Mouse (Mus musculus) ES-E14 (cell line): ENCODE measurements around the gene Gm30083. TPM values are rescaled to one million over a fixed set of nuclear protein-coding genes. Genes with fewer than 3 reads are reported as not detected.

Experiments used
- DNase-seq: peaks from one replicate; pipeline ENCODE4 v3.0.0-alpha.2; 2013; ENCODE audit warnings: low read depth, low spot score
- H3K27ac ChIP-seq: 2 replicates; pipeline ENCODE4 v1.5.1; 2012; ENCODE audit warnings: low read depth, mild to moderate bottlenecking, low read length, moderate library complexity, mixed read lengths; ENCODE audit not compliant: poor library complexity, insufficient read depth, severe bottlenecking
- H3K36me3 ChIP-seq: 2 replicates; pipeline ENCODE4 v1.6.1; 2012; ENCODE audit warnings: mild to moderate bottlenecking, low read length, moderate library complexity, mixed read lengths; ENCODE audit not compliant: control insufficient read depth, poor library complexity, insufficient read depth, severe bottlenecking
- H3K4me1 ChIP-seq, 2 experiments: fragments of 150-350 bp in 1 of 2; sonication (generic) in 1 of 2; 2 replicates each; pipeline ENCODE4 v1.6.1; 2012; ENCODE audit warnings: low read length in 2 of 2, mild to moderate bottlenecking in 1 of 2, mixed read lengths in 1 of 2; ENCODE audit not compliant: control insufficient read depth in 2 of 2, insufficient read depth in 2 of 2, poor library complexity in 1 of 2
- H3K4me3 ChIP-seq, 2 experiments: fragments of 150-350 bp in 1 of 2; sonication (generic) in 1 of 2; 2 replicates each; pipeline ENCODE4 v1.5.1; 2012; ENCODE audit warnings: low read length in 2 of 2, low read depth in 1 of 2, mild to moderate bottlenecking in 1 of 2, mixed read lengths in 1 of 2; ENCODE audit not compliant: insufficient read depth in 1 of 2, poor library complexity in 1 of 2, severe bottlenecking in 1 of 2
- H3K9ac ChIP-seq: 2 replicates; pipeline ENCODE4 v1.6.1; 2012; ENCODE audit warnings: low read depth, mild to moderate bottlenecking, low read length, mixed read lengths; ENCODE audit not compliant: poor library complexity, insufficient read depth, severe bottlenecking
- H3K9me3 ChIP-seq: fragments of 150-350 bp; sonication (generic); 2 replicates; pipeline ENCODE4 v1.6.1; 2012; ENCODE audit warnings: low read depth, mild to moderate bottlenecking, low read length; ENCODE audit not compliant: control insufficient read depth, insufficient read depth
- CHD2 ChIP-seq: IDR thresholded peaks from 2 replicates; pipeline ENCODE4 v1.6.1; 2014; ENCODE audit warnings: mild to moderate bottlenecking, low read depth, low read length, inconsistent platforms
- HCFC1 ChIP-seq: IDR thresholded peaks from 2 replicates; pipeline ENCODE4 v1.6.1; 2012; ENCODE audit warnings: low read length, inconsistent platforms, borderline replicate concordance; ENCODE audit not compliant: insufficient read depth
- MAFK ChIP-seq: IDR thresholded peaks from 2 replicates; pipeline ENCODE4 v1.6.1; 2014; ENCODE audit warnings: mild to moderate bottlenecking, low read depth, low read length, inconsistent platforms; ENCODE audit not compliant: insufficient read depth
- ZC3H11A ChIP-seq: IDR thresholded peaks from 2 replicates; pipeline ENCODE4 v1.6.1; 2012; ENCODE audit warnings: low read depth, mild to moderate bottlenecking, inconsistent platforms, low read length, borderline replicate concordance
- ZNF384 ChIP-seq: IDR thresholded peaks from 2 replicates; pipeline ENCODE4 v1.6.1; 2012; ENCODE audit warnings: low read depth, low read length, inconsistent platforms
- in situ Hi-C, 2 experiments: fragments of 600-800 bp; cut with MboI; formaldehyde crosslinking; loops; one replicate each; pipeline ENCODE4 v1.15.1; 2025; ENCODE audit warnings: low sequenced_read_pairs in 2 of 2, inconsistent platforms in 1 of 2; ENCODE audit not compliant: unreplicated experiment in 2 of 2
- total RNA-seq: library from RNA; depleted of rRNA; stranded (reverse); fragments of 300-350 nt; gene quantifications from 2 replicates; pipeline ENCODE4 v1.2.3, GENCODE M21; 2012

Gene Gm30083
- total RNA-seq, 1 experiment, result not detected

- DNase-seq, result no peak
- Histone ChIP-seq H3K4me1 (no peaks in the 10 kb centered on the region), H3K4me3 (no peak within 1 kb of the TSS), H3K9ac (no peak within 1 kb of the TSS), H3K27ac (no peak within 1 kb of the TSS), H3K36me3 (no peaks in the 10 kb centered on the region), H3K9me3 (no peaks in the 10 kb centered on the region)
- in situ Hi-C loops, result no loop called here
- TF ChIP-seq CHD2, result no peak
- no peak for TF ChIP-seq ZNF384
- no peak for TF ChIP-seq ZC3H11A
- TF ChIP-seq MAFK, result no peak
- no peak for TF ChIP-seq HCFC1
Observed at GRCm38 (mm10) chr14:34016381-34016780, 1.4 kb upstream of the Gm30083 start, which contains the start of gene Gm5460. Gene Gm5460, plus strand, starts transcription at chr14:34016758.

GRCm38 (mm10) chr14:34002358-34002757, 12.6 kb downstream of the Gm30083 start:
- Histone ChIP-seq H3K9ac (no peak overlapping the region), H3K27ac (no peak overlapping the region), H3K9me3 (no peaks in the 10 kb centered on the region), H3K4me1 (no peaks in the 10 kb centered on the region), H3K4me3 (no peak overlapping the region), H3K36me3 (no peaks in the 10 kb centered on the region)
- in situ Hi-C loops, result no loop called here
- no peak for DNase-seq
- no peak for TF ChIP-seq CHD2
- TF ChIP-seq MAFK, result no peak
- no peak for TF ChIP-seq ZC3H11A
- no peak for TF ChIP-seq HCFC1
- no peak for TF ChIP-seq ZNF384

- DNase-seq, result no peak
- in situ Hi-C loops, result no loop called here
- no peak overlapping the region for H3K9ac ChIP-seq
- H3K4me3 ChIP-seq, result no peak overlapping the region
- H3K9me3 ChIP-seq, result no peaks in the 10 kb centered on the region
- no peaks in the 10 kb centered on the region for H3K36me3 ChIP-seq
- no peaks in the 10 kb centered on the region for H3K4me1 ChIP-seq
- no peak overlapping the region for H3K27ac ChIP-seq
- no peak for TF ChIP-seq MAFK
- TF ChIP-seq ZNF384, result no peak
- no peak for TF ChIP-seq CHD2
- TF ChIP-seq HCFC1, result no peak
- no peak for TF ChIP-seq ZC3H11A
Observed at GRCm38 (mm10) chr14:34001445-34001844, 13.5 kb downstream of the Gm30083 start.

- in situ Hi-C loops, result no loop called here
- TF ChIP-seq ZNF384 (no peak), CHD2 (no peak), ZC3H11A (no peak)
- DNase-seq, result no peak
- H3K4me3 ChIP-seq, result no peak overlapping the region
- H3K4me1 ChIP-seq, result no peaks in the 10 kb centered on the region
- H3K36me3 ChIP-seq, result no peaks in the 10 kb centered on the region
- H3K27ac ChIP-seq, result no peak overlapping the region
- H3K9ac ChIP-seq, result no peak overlapping the region
- no peaks in the 10 kb centered on the region for H3K9me3 ChIP-seq
Observed at GRCm38 (mm10) chr14:34000076-34000475, 14.9 kb downstream of the Gm30083 start.

- H3K4me1 ChIP-seq, result no peaks in the 10 kb centered on the region
- no peak overlapping the region for H3K27ac ChIP-seq
- no peak overlapping the region for H3K4me3 ChIP-seq
- no peak for DNase-seq
- TF ChIP-seq MAFK, result no peak
- no peak for TF ChIP-seq CHD2
- TF ChIP-seq HCFC1, result no peak
- no peak for TF ChIP-seq ZC3H11A
- no peak for TF ChIP-seq ZNF384
- in situ Hi-C loops, result loop anchor here in 1 of 2 experiments (10.0 kb wide), 1 partner anchor 57 kb away; the partner anchor contains the start of gene Antxrl
- no peak overlapping the region for H3K9ac ChIP-seq
- no peaks in the 10 kb centered on the region for H3K36me3 ChIP-seq
- H3K9me3 ChIP-seq, result no peaks in the 10 kb centered on the region
Observed at GRCm38 (mm10) chr14:33997427-33997826, 17.6 kb downstream of the Gm30083 start.
